Comparison of ENCODE assay signal across 30 mouse cellular contexts in the genomic region with DNA sequence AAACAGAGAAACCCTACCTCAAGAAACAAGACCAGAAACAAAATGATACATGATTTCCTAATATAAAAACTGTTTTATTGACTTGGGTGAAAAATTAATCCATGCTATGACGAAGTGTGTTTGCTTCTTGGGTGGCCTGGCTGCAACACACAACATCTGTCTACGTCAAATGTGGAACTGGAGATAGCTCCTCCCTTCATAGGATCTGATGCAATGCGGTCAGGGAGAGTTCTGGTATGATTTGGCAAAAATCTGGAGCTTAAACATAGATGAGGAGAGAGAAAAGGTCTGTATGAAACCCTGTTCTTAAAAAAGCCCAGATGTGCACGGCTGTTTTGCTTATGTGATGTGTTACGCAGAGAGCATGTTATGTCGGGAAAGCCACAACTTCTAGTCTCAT. TPM values are rescaled to one million over a fixed set of nuclear protein-coding genes. Genes with fewer than 3 reads are reported as not detected.
A peak's percentile ranks its signal among the peaks of the same experiment; 100 is the strongest.
DNase-seq lines count a peak whose midpoint lies in the region; ATAC-seq and TF ChIP-seq lines count a peak whose summit lies in the region.
"Had no signal": no experiment of that assay in that cellular context is flagged by ENCODE, and none has a peak within 500 bp of the region (broad histone marks: within the 10 kb centered on the region; RNA-seq: fewer than 3 reads in every experiment).

No protein-coding gene starts in this region.

- peak; percentile 98 for ATAC-seq in granulocyte monocyte progenitor cell, adult 5-6 weeks (replicated peaks; ENCODE audit: poor library complexity, severe bottlenecking)
- ATAC-seq: hindbrain, embryonic 16.5 days had no signal

- no peak overlapping the region for H3ac ChIP-seq in myocyte (ENCODE audit: control insufficient read depth, insufficient read length)

- no peaks in the 10 kb centered on the region for H3K36me3 ChIP-seq in liver, adult 2 months (ENCODE audit: control insufficient read depth, insufficient read depth, low read length)
- no peaks in the 10 kb centered on the region for H3K36me3 ChIP-seq in myocyte (ENCODE audit: control insufficient read depth, insufficient read depth)
- H3K36me3 ChIP-seq: embryonic facial prominence, embryonic 10.5 days had no signal

- H3K9ac ChIP-seq in liver, adult 2 months (ENCODE audit: low read depth, low read length), result peak overlapping the region; percentile 50
- H3K9ac ChIP-seq: liver, embryonic 14.5 days had no signal

- no peak for TF ChIP-seq CTCF in liver, adult 2 months (IDR thresholded peaks at IDR 0.05; ENCODE audit: low read depth, low read length)

- peak overlapping the region; percentile 99 for H3K27ac ChIP-seq in liver, adult 2 months (replicated peaks; ENCODE audit: insufficient read depth, low read depth, low read length)
- H3K27ac ChIP-seq: embryonic facial prominence, embryonic 10.5 days; gastrocnemius, adult 2 months; layer of hippocampus, adult 2 months; liver, embryonic 14.5 days had no signal

- H3K79me2 ChIP-seq in liver, adult 2 months (ENCODE audit: control insufficient read depth, insufficient read depth, low read length), result no peaks in the 10 kb centered on the region; the same call in 1 of the 2 replicates
- no peaks in the 10 kb centered on the region for H3K79me2 ChIP-seq in myocyte (ENCODE audit: control insufficient read depth, insufficient read depth)

- no peak overlapping the region for H3K4me3 ChIP-seq in liver, adult 2 months (ENCODE audit: insufficient read depth, low read depth, low read length)
- H3K4me3 ChIP-seq in myocyte, result no peak overlapping the region
- H3K4me3 ChIP-seq: embryonic facial prominence, embryonic 10.5 days; gastrocnemius, adult 2 months; layer of hippocampus, adult 2 months had no signal

- WGBS in liver, adult 2 months, result 17% methylated on average over 6 of the region's 6 CpGs

- peak; percentile 100 for DNase-seq in liver, adult 2 months (ENCODE audit: extremely low read depth, low read depth, low spot score)
- DNase-seq in liver (no peak), 416B (ENCODE audit: low read depth) (peak; percentile 58)
- no peak for DNase-seq in cerebellum, adult 11-12 months
- no peak for DNase-seq in cerebellum, postnatal 4 days (ENCODE audit: low spot score in 2 of 2)
- DNase-seq in right cerebral cortex, postnatal 4 days, result no peak
- DNase-seq: adrenal gland, adult 8-10 months; B cell, adult 2 months; cerebellum, adult 11 months; cerebellum, postnatal 14 days; gastrocnemius, adult 2 months; heart, postnatal 4 days; kidney, adult 18-20 months; kidney, postnatal 10 days; lung, postnatal 4 days; thymus, adult 18-20 months had no signal

- H3K27me3 ChIP-seq in liver, adult 2 months (ENCODE audit: control insufficient read depth, insufficient read depth, low read length), result no peaks in the 10 kb centered on the region
- no peaks in the 10 kb centered on the region for H3K27me3 ChIP-seq in myocyte (ENCODE audit: control insufficient read depth, insufficient read depth, insufficient read length)

- TF ChIP-seq POLR2A in liver, adult 2 months (IDR thresholded peaks at IDR 0.05; ENCODE audit: extremely low read depth, insufficient read depth, low read length), result no peak
- TF ChIP-seq POLR2A in myocyte (IDR thresholded peaks at IDR 0.05; ENCODE audit: insufficient read length, low read depth), result no peak

- no peak overlapping the region for H3K4me2 ChIP-seq in myocyte (ENCODE audit: low read depth)
- H3K4me2 ChIP-seq: midbrain, embryonic 11.5 days had no signal

- peaks cover 46% of the 10 kb centered on the region for H3K4me1 ChIP-seq in liver, adult 2 months (ENCODE audit: control insufficient read depth, insufficient read depth, low read length)
- H3K4me1 ChIP-seq: embryonic facial prominence, embryonic 10.5 days had no signal

TF ChIP-seq in myocyte, 11 proteins besides CTCF, POLR2A, EP300 and RAD21:
- TF ChIP-seq MAX (IDR thresholded peaks at IDR 0.05; ENCODE audit: low read depth), result no peak
- TF ChIP-seq CEBPB (IDR thresholded peaks at IDR 0.05; ENCODE audit: insufficient read depth, poor library complexity, severe bottlenecking), result peak; percentile 50; the same call in 1 of the 2 replicates

RNA-seq across cellular contexts. Expression of a gene that starts 5.1 kb away (rescaled TPM):
- 639 and 785 TPM in 2 replicates for total RNA-seq in liver, adult 2 months (2014; rRNA removed)
- 780 and 929 TPM in 2 replicates for polyA plus RNA-seq in liver, adult 2 months (2012; rRNA removed)
- total RNA-seq in granulocyte monocyte progenitor cell, adult 5-6 weeks (2014; fragmentation: Nextera tagmentation), result not detected in 2 replicates
- total RNA-seq in granulocyte monocyte progenitor cell, adult 5-6 weeks (2017), result not detected in 2 replicates
- polyA plus RNA-seq in myocyte (2012; fragmentation: generic; extraction: Trizol), result 0.71 TPM
- total RNA-seq: gastrocnemius, adult 2 months; layer of hippocampus, adult 2 months; left cerebral cortex, adult 8-10 months had no signal
- polyA plus RNA-seq: embryonic facial prominence, embryonic 10.5 days; forebrain, embryonic 11.5 days; heart, embryonic 14.5 days; hindbrain, embryonic 16.5 days; limb, embryonic 11.5 days; liver, embryonic 14.5 days; midbrain, embryonic 11.5 days; neural tube, embryonic 11.5 days had no signal

RNA-seq across cellular contexts. Expression of a gene that starts 23.4 kb away (rescaled TPM):
- total RNA-seq in liver, adult 2 months (2014; rRNA removed), result 0.07 TPM in 1 of 2 replicates, not detected in the other
- polyA plus RNA-seq in liver, adult 2 months (2012; rRNA removed), result 0.02 TPM in 1 of 2 replicates, not detected in the other
- not detected in 2 replicates for total RNA-seq in granulocyte monocyte progenitor cell, adult 5-6 weeks (2014; fragmentation: Nextera tagmentation)
- total RNA-seq in granulocyte monocyte progenitor cell, adult 5-6 weeks (2017), result not detected in 2 replicates
- polyA plus RNA-seq in myocyte (2012; fragmentation: generic; extraction: Trizol), result not detected
- total RNA-seq: adrenal gland, adult 8-10 months; gastrocnemius, adult 2 months; heart, postnatal 4 days; layer of hippocampus, adult 2 months; left cerebral cortex, adult 8-10 months had no signal
- polyA plus RNA-seq: brain, embryonic 14.5 days; embryonic facial prominence, embryonic 10.5 days; forebrain, embryonic 11.5 days; gonadal fat pad, adult 2 months; heart, embryonic 14.5 days; hindbrain, embryonic 16.5 days; limb, embryonic 11.5 days; liver, embryonic 14.5 days; midbrain, embryonic 11.5 days; neural tube, embryonic 11.5 days had no signal

RNA-seq across cellular contexts. Expression of a gene that starts 32.3 kb away (rescaled TPM):
- 4.6 and 4.9 TPM in 2 replicates for total RNA-seq in liver, adult 2 months (2014; rRNA removed)
- polyA plus RNA-seq in liver, adult 2 months (2012; rRNA removed), result 9.5 and 11.0 TPM in 2 replicates
- total RNA-seq in granulocyte monocyte progenitor cell, adult 5-6 weeks (2014; fragmentation: Nextera tagmentation), result not detected in 2 replicates
- total RNA-seq in granulocyte monocyte progenitor cell, adult 5-6 weeks (2017), result not detected in 2 replicates
- 635 TPM for polyA plus RNA-seq in myocyte (2012; fragmentation: generic; extraction: Trizol)

RNA-seq across cellular contexts. Expression of a gene that starts 42.0 kb away (rescaled TPM):
- 91.1 and 106 TPM in 2 replicates for total RNA-seq in liver, adult 2 months (2014; rRNA removed)
- 192 and 226 TPM in 2 replicates for polyA plus RNA-seq in liver, adult 2 months (2012; rRNA removed)
- total RNA-seq in granulocyte monocyte progenitor cell, adult 5-6 weeks (2014; fragmentation: Nextera tagmentation), result 124 and 140 TPM in 2 replicates
- 71.3 and 86.4 TPM in 2 replicates for total RNA-seq in granulocyte monocyte progenitor cell, adult 5-6 weeks (2017)
- polyA plus RNA-seq in myocyte (2012; fragmentation: generic; extraction: Trizol), result 238 TPM

RNA-seq across cellular contexts. Expression of a gene that starts 43.2 kb away (rescaled TPM):
- 30.4 and 33.8 TPM in 2 replicates for total RNA-seq in liver, adult 2 months (2014; rRNA removed)
- 86.2 and 91.8 TPM in 2 replicates for polyA plus RNA-seq in liver, adult 2 months (2012; rRNA removed)
- total RNA-seq in granulocyte monocyte progenitor cell, adult 5-6 weeks (2014; fragmentation: Nextera tagmentation), result 2.0 and 9.5 TPM in 2 replicates
- total RNA-seq in granulocyte monocyte progenitor cell, adult 5-6 weeks (2017), result 2.4 TPM in 1 of 2 replicates, not detected in the other
- polyA plus RNA-seq in myocyte (2012; fragmentation: generic; extraction: Trizol), result 63.3 TPM

Comparison
In these comparisons a context has a peak if more than half of its experiments do, and no peak if none do; other contexts are left out.
1. DNase-seq: peak in liver, adult 2 months (single experiment) and 416B (single experiment); none in liver (single experiment), cerebellum, adult 11-12 months (single experiment), cerebellum, postnatal 4 days (0 of 2) and right cerebral cortex, postnatal 4 days (single experiment).
2. RNA of a gene that starts 5.1 kb away (total RNA-seq): 639 to 785 TPM in liver, adult 2 months; not detected in granulocyte monocyte progenitor cell, adult 5-6 weeks; every median in the first group is over 100 times any median in the second.